Mouse (Mus musculus): Measurements from ENCODE around the gene Nradd.

The Nradd gene

GRCm38 (mm10) chr9:110624361-110625166 lies at the start of gene Nradd:
TSS of gene Nradd (minus strand) at chr9:110624452.
- no peak for DNase-seq

- no peak for DNase-seq
Observed at GRCm38 (mm10) chr9:110673107-110673752, 49.0 kb upstream of the Nradd start.

- DNase-seq, result peak; percentile 49
Observed at GRCm38 (mm10) chr9:110672462-110673106, 48.3 kb upstream of the Nradd start.

GRCm38 (mm10) chr9:110669785-110670184 lies 45.5 kb upstream of the Nradd start:
- no peak for DNase-seq

- DNase-seq, result no peak
Observed at GRCm38 (mm10) chr9:110668601-110669293, 44.5 kb upstream of the Nradd start.

- DNase-seq, result no peak
Observed at GRCm38 (mm10) chr9:110667219-110667836, 43.1 kb upstream of the Nradd start.

- DNase-seq, result no peak
Observed at GRCm38 (mm10) chr9:110666374-110666773, 42.1 kb upstream of the Nradd start.

GRCm38 (mm10) chr9:110665912-110666311 lies 41.7 kb upstream of the Nradd start:
- DNase-seq, result peak; percentile 41

GRCm38 (mm10) chr9:110662844-110663243 lies 38.6 kb upstream of the Nradd start:
- no peak for DNase-seq

- DNase-seq, result no peak
Observed at GRCm38 (mm10) chr9:110660856-110661612, 36.8 kb upstream of the Nradd start.

GRCm38 (mm10) chr9:110660208-110660607 lies 36.0 kb upstream of the Nradd start:
- no peak for DNase-seq

- no peak for DNase-seq
Observed at GRCm38 (mm10) chr9:110659521-110659920, 35.3 kb upstream of the Nradd start.

GRCm38 (mm10) chr9:110657474-110658078 lies 33.3 kb upstream of the Nradd start:
- DNase-seq, result peak; percentile 46

- peak; percentile 95 for DNase-seq
Observed at GRCm38 (mm10) chr9:110656249-110657221, 32.3 kb upstream of the Nradd start, which contains the start of gene Ccdc12. TSS of gene Ccdc12 (plus strand) at chr9:110656503.

GRCm38 (mm10) chr9:110655651-110656007 lies 31.4 kb upstream of the Nradd start:
- no peak for DNase-seq

GRCm38 (mm10) chr9:110654726-110655650 lies 30.7 kb upstream of the Nradd start:
- DNase-seq, result no peak

- DNase-seq, result peak; percentile 85
Observed at GRCm38 (mm10) chr9:110653655-110654461, 29.6 kb upstream of the Nradd start, which contains the start of gene Nbeal2. TSS of gene Nbeal2 (minus strand) at chr9:110654161.
